Mouse (Mus musculus) large intestine, adult 2 months (tissue): Measurements from ENCODE around the gene Ovol1. TPM values are rescaled to one million over a fixed set of nuclear protein-coding genes. Genes with fewer than 3 reads are reported as not detected.

ENCODE experiments used
- polyA plus RNA-seq: library from polyadenylated mRNA; depleted of rRNA; stranded (reverse); fragments of >200 nt; gene quantifications from 2 replicates; pipeline ENCODE4 v1.2.3, GENCODE M21; 2012; rRNA removed

Ovol1 gene
- polyA plus RNA-seq, 1 experiment = 26.6 TPM

Other genes with a start within 250 kb of the Ovol1 start
- not detected in 2 replicates for gene Catsper1, start 224.9 kb downstream of the Ovol1 start, polyA plus RNA-seq
- 287 and 392 TPM in 2 replicates for gene Cst6, start 211.1 kb downstream of the Ovol1 start, polyA plus RNA-seq
- 26.9 and 35.5 TPM in 2 replicates for gene Eif1ad, start 193.9 kb downstream of the Ovol1 start, polyA plus RNA-seq
- 196 and 232 TPM in 2 replicates for gene Banf1, start 193.5 kb downstream of the Ovol1 start, polyA plus RNA-seq
- gene Sart1, start 171.9 kb downstream of the Ovol1 start, polyA plus RNA-seq = 23.3 and 25.3 TPM in 2 replicates
- gene Tsga10ip, start 158.1 kb downstream of the Ovol1 start, polyA plus RNA-seq = 0.45 and 1.2 TPM in 2 replicates
- gene Drap1, start 135.7 kb downstream of the Ovol1 start, polyA plus RNA-seq = 98.0 and 108 TPM in 2 replicates
- 51.9 and 55.5 TPM in 2 replicates for gene AI837181, start 135.5 kb downstream of the Ovol1 start, polyA plus RNA-seq
- 0.12 and 0.60 TPM in 2 replicates for gene Fosl1, start 113.1 kb downstream of the Ovol1 start, polyA plus RNA-seq
- gene Ccdc85b, start 102.8 kb downstream of the Ovol1 start, polyA plus RNA-seq = 2.1 and 2.4 TPM in 2 replicates
- gene Fibp, start 100.0 kb downstream of the Ovol1 start, polyA plus RNA-seq = 140 and 162 TPM in 2 replicates
- gene Ctsw, start 92.1 kb downstream of the Ovol1 start, polyA plus RNA-seq = 12.4 and 14.9 TPM in 2 replicates
- 30.2 and 37.5 TPM in 2 replicates for gene Efemp2, start 86.7 kb downstream of the Ovol1 start, polyA plus RNA-seq
- 23.6 and 29.1 TPM in 2 replicates for gene Mus81, start 72.2 kb downstream of the Ovol1 start, polyA plus RNA-seq
- gene Cfl1, start 70.2 kb downstream of the Ovol1 start, polyA plus RNA-seq = 697 and 725 TPM in 2 replicates
- gene 1700020D05Rik, start 56.9 kb downstream of the Ovol1 start, polyA plus RNA-seq = 0.14 and 0.15 TPM in 2 replicates
- gene Snx32, start 50.1 kb downstream of the Ovol1 start, polyA plus RNA-seq = 3.2 and 3.7 TPM in 2 replicates
- gene Ap5b1, start 7.4 kb upstream of the Ovol1 start, polyA plus RNA-seq = 11.9 and 19.5 TPM in 2 replicates
- gene Rnaseh2c, start 41.2 kb upstream of the Ovol1 start, polyA plus RNA-seq = 45.1 and 47.1 TPM in 2 replicates
- 43.6 and 54.2 TPM in 2 replicates for gene Kat5, start 49.6 kb upstream of the Ovol1 start, polyA plus RNA-seq
- gene Rela, start 76.8 kb upstream of the Ovol1 start, polyA plus RNA-seq = 46.7 and 47.6 TPM in 2 replicates
- gene Sipa1, start 103.1 kb upstream of the Ovol1 start, polyA plus RNA-seq = 34.3 and 39.7 TPM in 2 replicates
- gene Map3k11, start 128.1 kb upstream of the Ovol1 start, polyA plus RNA-seq = 71.1 and 90.9 TPM in 2 replicates
- 71.8 and 89.0 TPM in 2 replicates for gene Pcnx3, start 128.3 kb upstream of the Ovol1 start, polyA plus RNA-seq
- gene Kcnk7, start 143.7 kb upstream of the Ovol1 start, polyA plus RNA-seq = 0.18 TPM in 1 of 2 replicates, not detected in the other
- 45.1 and 63.8 TPM in 2 replicates for gene Ehbp1l1, start 165.7 kb upstream of the Ovol1 start, polyA plus RNA-seq
- gene Fam89b, start 169.0 kb upstream of the Ovol1 start, polyA plus RNA-seq = 65.4 and 79.8 TPM in 2 replicates
- gene Ltbp3, start 180.3 kb upstream of the Ovol1 start, polyA plus RNA-seq = 18.4 and 19.9 TPM in 2 replicates
- 53.6 and 70.8 TPM in 2 replicates for gene Scyl1, start 210.8 kb upstream of the Ovol1 start, polyA plus RNA-seq